Mouse (Mus musculus) neural tube, embryonic 12.5 days (tissue): ENCODE measurements around the gene Acvr1b. TPM values are rescaled to one million over a fixed set of nuclear protein-coding genes. Genes with fewer than 3 reads are reported as not detected.

ENCODE experiments used
- ATAC-seq: fragments of 200-750 bp; cut with Nextera tagmentation; 2 replicates; pipeline ENCODE4 v1.8.0; 2017; ENCODE audit warnings: low read depth, mild to moderate bottlenecking, moderate TSS enrichment, moderate library complexity; ENCODE audit not compliant: low FRiP score
- H3K27ac ChIP-seq: fragments of 300-500 bp; sonication (generic); 2 replicates; pipeline ENCODE4 v1.5.1; 2016
- H3K27me3 ChIP-seq: fragments of 300-500 bp; sonication (generic); replicated peaks from 2 replicates; pipeline ENCODE4 v1.6.1; 2016; ENCODE audit warnings: mild to moderate bottlenecking
- H3K36me3 ChIP-seq: fragments of 300-500 bp; sonication (generic); 2 replicates; pipeline ENCODE4 v1.6.1; 2016; ENCODE audit warnings: mild to moderate bottlenecking
- H3K4me1 ChIP-seq: fragments of 300-500 bp; sonication (generic); 2 replicates; pipeline ENCODE4 v1.6.1; 2016
- H3K4me2 ChIP-seq: fragments of 300-500 bp; sonication (generic); replicated peaks from 2 replicates; pipeline ENCODE4 v1.6.1; 2016; ENCODE audit warnings: mild to moderate bottlenecking
- H3K4me3 ChIP-seq: fragments of 300-500 bp; sonication (generic); 2 replicates; pipeline ENCODE4 v1.5.1; 2016
- H3K9ac ChIP-seq: fragments of 300-500 bp; sonication (generic); 2 replicates; pipeline ENCODE4 v1.6.1; 2016; ENCODE audit warnings: mild to moderate bottlenecking
- H3K9me3 ChIP-seq: fragments of 300-500 bp; sonication (generic); 2 replicates; pipeline ENCODE4 v1.6.1; 2016; ENCODE audit warnings: mild to moderate bottlenecking
- WGBS: fragments of 180-500 bp; shearing (Covaris S2); methylation state at CpG from one replicate; pipeline ENCODE4 v1.1.7; 2016; 5-methylcytosine and 5-hydroxymethylcytosine counted together
- polyA plus RNA-seq: library from polyadenylated mRNA; unstranded; fragments of >200 nt; fragmentation: Nextera tagmentation; extraction: Ambion mirVana; gene quantifications from 2 replicates; pipeline ENCODE4 v1.2.1, GENCODE M21; 2016

Acvr1b gene
- polyA plus RNA-seq, 1 experiment from 2014 or later, result 15.9 TPM

DNA sequence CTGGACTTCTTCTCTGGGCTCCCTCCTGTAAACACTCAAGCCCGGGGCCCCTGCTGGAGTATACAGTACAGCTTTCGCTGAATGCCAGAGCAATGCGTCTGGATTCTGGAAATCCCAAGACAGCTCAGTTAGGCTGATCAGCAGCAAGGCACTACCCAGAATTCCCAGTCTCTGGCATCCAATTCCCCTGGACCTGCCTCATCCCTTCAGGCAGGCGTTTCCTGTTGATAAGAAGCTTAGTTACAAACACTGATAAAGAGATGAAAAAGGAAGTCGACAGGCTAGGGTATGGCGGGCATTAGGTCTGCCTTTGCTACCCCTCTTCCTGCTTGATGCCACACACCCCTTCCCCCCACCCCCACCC is 26.0 kb upstream of the Acvr1b start:
- no peaks in the 10 kb centered on the region for H3K36me3 ChIP-seq
- ATAC-seq, result no peak
- peaks cover 25% of the 10 kb centered on the region for H3K4me1 ChIP-seq
- H3K4me2 ChIP-seq, result no peak overlapping the region
- no peaks in the 10 kb centered on the region for H3K9me3 ChIP-seq
- 71% methylated on average over 6 of the region's 6 CpGs for WGBS
- no peak overlapping the region for H3K4me3 ChIP-seq
- 0 out of 2 replicates have a peak, but pooled peaks cover 4% of the 10 kb centered on the region for H3K27me3 ChIP-seq
- H3K27ac ChIP-seq, result no peak overlapping the region
- no peak overlapping the region for H3K9ac ChIP-seq

DNA sequence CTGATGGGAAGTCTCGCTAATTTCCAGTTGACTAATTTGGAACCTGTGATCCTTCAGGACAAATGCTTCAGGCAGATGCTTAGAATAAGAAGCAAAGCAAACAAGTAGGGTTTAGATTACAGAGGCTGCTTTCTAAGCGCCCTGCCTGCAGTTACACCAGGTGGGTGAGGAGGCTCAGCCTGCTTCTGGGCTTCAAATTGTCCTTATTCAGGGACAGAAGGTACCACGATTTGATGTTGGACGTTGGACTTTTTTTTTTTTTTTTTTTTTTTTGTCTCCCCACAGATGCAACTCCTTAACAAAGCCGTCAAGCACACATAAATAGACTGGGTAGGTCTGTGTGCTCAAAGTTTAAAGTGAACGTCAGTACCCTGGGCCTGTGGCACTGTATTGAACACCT is 25.3 kb upstream of the Acvr1b start:
- Histone ChIP-seq H3K4me2 (no peak overlapping the region), H3K27ac (no peak overlapping the region), H3K36me3 (no peaks in the 10 kb centered on the region), H3K27me3 (0 out of 2 replicates have a peak, but pooled peaks cover 4% of the 10 kb centered on the region), H3K9me3 (no peaks in the 10 kb centered on the region), H3K4me3 (no peak overlapping the region), H3K4me1 (peaks cover 18% of the 10 kb centered on the region), H3K9ac (no peak overlapping the region)
- 84% methylated on average over 6 of the region's 6 CpGs for whole genome bisulfite sequencing
- no peak for ATAC-seq

DNA sequence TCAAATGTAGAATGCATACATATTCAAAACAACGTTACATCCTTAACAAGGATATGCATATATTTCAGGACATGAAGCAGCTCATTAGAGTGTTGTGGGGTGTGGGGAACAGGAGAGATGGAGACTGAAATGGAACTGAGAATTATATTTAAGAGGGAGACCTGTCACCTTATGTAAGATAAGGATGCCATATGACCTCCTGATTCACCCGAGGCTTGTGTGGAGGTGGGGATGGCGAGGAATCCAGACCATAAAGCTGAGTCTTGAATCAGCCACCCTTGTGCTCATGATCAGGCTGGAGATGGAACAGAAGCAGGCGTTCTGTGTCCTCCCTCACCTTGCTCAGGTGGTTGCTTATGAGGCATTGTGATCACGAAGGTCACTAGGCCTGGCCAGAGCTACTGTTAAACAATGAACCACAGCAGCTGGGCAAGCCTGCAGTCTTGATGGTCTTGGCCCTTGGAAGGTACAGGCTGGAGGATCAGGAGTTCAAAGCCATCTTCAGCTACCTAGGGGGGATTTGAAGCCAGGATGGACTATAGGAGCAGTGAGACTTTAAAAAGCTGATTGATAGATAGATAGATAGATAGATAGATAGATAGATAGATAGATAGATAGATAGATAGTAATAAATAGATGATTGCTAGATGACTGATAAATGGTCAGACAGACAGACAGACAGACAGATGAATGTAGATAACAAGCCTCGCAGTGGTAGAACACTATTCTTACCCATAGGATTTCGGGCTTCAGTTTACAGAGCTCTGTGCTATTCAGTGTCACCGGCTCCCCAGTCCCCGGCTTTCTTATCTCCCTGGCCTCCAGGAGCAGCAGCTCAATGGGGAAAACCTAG is 22.2 kb upstream of the Acvr1b start:
- 77% methylated on average over 9 of the region's 9 CpGs for WGBS
- no peak overlapping the region for H3K27ac ChIP-seq
- H3K4me2 ChIP-seq, result no peak overlapping the region
- no peaks in the 10 kb centered on the region for H3K36me3 ChIP-seq
- ATAC-seq, result no peak
- 0 out of 2 replicates have a peak, but pooled peaks cover 4% of the 10 kb centered on the region for H3K27me3 ChIP-seq
- H3K9ac ChIP-seq, result no peak overlapping the region
- H3K4me3 ChIP-seq, result no peak overlapping the region
- no peaks in the 10 kb centered on the region for H3K9me3 ChIP-seq
- H3K4me1 ChIP-seq, result no peaks in the 10 kb centered on the region

DNA sequence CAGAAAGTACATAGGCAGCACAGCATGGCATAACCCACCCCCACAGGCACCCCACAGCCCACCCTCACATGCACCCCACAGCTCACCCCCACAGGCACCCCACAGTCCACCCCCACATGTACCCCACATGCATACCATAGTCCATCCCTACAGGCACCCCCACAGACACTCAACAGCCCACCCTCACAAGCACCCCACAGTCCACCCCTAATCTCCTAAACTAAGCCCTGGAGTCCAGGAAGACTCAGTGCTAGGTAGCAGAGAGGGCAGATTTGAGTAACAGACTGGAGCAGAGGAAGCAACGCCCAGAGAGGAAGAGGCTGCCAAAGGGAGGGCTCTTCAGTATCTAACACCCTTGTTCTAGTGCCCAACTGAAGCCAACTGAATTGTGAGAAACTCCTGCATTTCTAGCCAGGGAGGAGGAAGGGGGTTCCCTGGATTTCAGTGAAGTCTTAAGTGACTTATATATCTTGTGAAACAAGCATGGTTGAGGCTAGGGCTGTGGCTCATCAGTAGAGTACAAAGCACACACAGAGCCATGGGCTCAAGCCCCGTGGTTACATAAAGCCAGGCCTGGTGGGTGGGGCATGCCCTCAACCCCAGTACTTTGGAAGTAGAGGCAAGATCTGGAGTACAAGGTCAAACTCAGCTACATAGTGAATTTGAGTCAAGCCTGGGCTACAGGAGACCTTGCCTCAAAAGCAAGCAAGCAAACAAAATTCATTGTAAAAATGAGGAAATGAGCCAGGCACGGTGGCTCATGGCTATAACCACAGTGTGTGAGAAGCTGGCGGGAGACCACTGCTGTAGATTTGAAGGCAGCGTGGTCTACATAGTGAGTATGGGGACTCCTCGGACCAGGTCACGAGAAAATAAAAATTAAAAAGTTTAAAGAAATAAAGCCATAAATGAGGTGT is 18.9 kb upstream of the Acvr1b start:
- WGBS, result 86% methylated on average over 7 of the region's 7 CpGs
- Histone ChIP-seq H3K27ac (no peak overlapping the region), H3K9me3 (no peaks in the 10 kb centered on the region), H3K4me2 (no peak overlapping the region), H3K9ac (no peak overlapping the region), H3K4me1 (no peaks in the 10 kb centered on the region), H3K36me3 (no peaks in the 10 kb centered on the region), H3K4me3 (no peak overlapping the region), H3K27me3 (0 out of 2 replicates have a peak, but pooled peaks cover 4% of the 10 kb centered on the region)
- ATAC-seq, result no peak

DNA sequence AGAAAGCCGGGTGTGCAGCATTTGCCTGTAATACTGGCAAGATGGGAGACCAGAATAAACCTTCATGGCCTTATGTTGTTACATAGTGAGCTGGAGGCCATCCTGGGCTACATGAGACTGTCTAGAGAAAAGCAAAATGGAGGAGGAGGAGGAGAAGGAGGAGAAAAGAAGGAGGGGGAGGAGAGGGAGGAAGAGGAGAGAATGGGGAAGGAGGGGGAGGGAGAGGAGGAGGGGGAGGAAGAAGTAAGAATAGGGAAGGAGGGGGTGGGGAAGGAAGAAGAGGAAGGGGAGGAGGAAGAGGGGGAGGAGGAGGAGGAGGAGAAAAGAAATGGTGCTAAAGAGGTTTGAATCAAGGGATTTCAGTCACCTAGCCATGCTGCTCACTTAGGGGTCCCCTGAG is 13.7 kb upstream of the Acvr1b start:
- H3K27me3 ChIP-seq, result no peaks in the 10 kb centered on the region
- no peaks in the 10 kb centered on the region for H3K9me3 ChIP-seq
- H3K4me2 ChIP-seq, result peak overlapping the region; percentile 49
- H3K4me3 ChIP-seq, result no peak overlapping the region
- H3K9ac ChIP-seq, result 0 out of 2 replicates have a peak overlapping the region, but pooled peaks have one; percentile 29
- 10% methylated on average over 1 of the region's 1 CpGs for WGBS
- no peak overlapping the region for H3K27ac ChIP-seq
- H3K36me3 ChIP-seq, result no peaks in the 10 kb centered on the region
- peaks cover 28% of the 10 kb centered on the region for H3K4me1 ChIP-seq
- 0 out of 2 replicates have a peak, but pooled peaks have one; percentile 10 for ATAC-seq

DNA sequence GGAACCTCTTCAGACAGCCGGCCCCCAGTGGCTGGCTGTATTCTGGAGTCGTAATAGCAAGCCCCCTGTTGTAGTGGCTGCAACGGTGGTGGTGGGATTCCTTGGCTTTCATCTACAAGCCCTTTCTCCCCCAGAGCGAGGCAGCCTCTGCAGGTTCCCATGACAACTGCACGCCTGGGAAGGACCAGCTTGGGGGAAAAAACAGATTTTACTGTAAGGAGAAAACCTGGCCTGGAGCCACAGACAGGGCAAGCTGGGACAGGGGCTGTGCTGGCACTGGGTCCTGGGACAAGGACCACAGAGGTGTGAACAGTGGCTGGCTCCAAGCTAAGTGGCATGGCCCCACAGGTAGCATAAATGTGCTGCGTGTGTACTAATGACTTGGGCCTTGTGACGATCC is 13.3 kb upstream of the Acvr1b start:
- H3K36me3 ChIP-seq, result no peaks in the 10 kb centered on the region
- peak; percentile 73; the same call in 1 of the 2 replicates for ATAC-seq
- WGBS, result 11% methylated on average over 7 of the region's 7 CpGs
- peaks cover 28% of the 10 kb centered on the region for H3K4me1 ChIP-seq
- H3K27ac ChIP-seq, result no peak overlapping the region
- H3K9ac ChIP-seq, result 0 out of 2 replicates have a peak overlapping the region, but pooled peaks have one; percentile 29
- H3K4me3 ChIP-seq, result no peak overlapping the region
- H3K9me3 ChIP-seq, result no peaks in the 10 kb centered on the region
- no peaks in the 10 kb centered on the region for H3K27me3 ChIP-seq
- H3K4me2 ChIP-seq, result peak overlapping the region; percentile 49

DNA sequence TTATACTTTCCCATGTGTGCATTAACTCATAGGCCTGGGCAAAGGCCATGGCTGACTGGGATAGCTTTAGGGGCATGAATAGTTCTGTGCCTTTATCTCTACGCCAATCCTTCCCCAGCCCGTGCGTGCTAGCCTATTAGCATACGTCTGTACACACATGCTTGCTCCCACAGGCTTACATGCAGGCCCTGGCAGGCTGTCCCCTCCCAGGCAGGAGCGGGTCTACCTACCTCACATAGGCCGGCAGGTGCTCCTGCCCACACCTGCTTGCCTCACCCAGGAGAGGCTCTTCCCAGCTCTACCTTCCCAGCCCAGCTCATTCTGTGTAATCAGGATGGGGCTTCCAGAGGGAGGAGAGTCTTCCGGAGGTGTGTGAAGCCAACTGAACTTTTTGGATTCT is 12.3 kb upstream of the Acvr1b start:
- H3K4me3 ChIP-seq, result no peak overlapping the region
- no peaks in the 10 kb centered on the region for H3K27me3 ChIP-seq
- H3K4me1 ChIP-seq, result peaks cover 28% of the 10 kb centered on the region
- no peak overlapping the region for H3K4me2 ChIP-seq
- H3K27ac ChIP-seq, result no peak overlapping the region
- 83% methylated on average over 7 of the region's 7 CpGs for WGBS
- H3K36me3 ChIP-seq, result no peaks in the 10 kb centered on the region
- ATAC-seq, result no peak
- H3K9me3 ChIP-seq, result no peaks in the 10 kb centered on the region
- no peak overlapping the region for H3K9ac ChIP-seq

DNA sequence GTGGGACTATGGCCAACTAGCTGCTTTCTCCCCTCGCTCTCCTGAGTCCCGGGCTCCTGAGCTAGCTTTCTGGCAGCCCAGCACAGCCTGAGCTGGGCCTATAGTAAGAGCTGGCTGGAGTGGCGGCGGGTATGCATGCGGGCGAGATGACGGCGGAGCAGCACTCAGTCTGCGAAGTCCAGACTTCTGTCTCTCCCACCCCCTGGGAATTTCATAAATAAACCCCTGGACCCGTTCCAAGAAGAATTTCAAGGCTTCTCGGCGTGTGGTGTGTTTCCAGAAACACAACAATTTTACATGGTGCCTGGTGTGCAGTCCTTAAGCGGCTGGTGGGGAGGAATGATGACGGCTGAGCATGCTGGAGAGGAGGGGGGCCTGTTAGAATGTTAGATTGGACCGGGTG is 10.8 kb upstream of the Acvr1b start:
- H3K4me2 ChIP-seq, result peak overlapping the region; percentile 8; the same call in 1 of the 2 replicates
- H3K9ac ChIP-seq, result no peak overlapping the region
- no peaks in the 10 kb centered on the region for H3K9me3 ChIP-seq
- no peaks in the 10 kb centered on the region for H3K27me3 ChIP-seq
- peaks cover 28% of the 10 kb centered on the region for H3K4me1 ChIP-seq
- H3K36me3 ChIP-seq, result no peaks in the 10 kb centered on the region
- 19% methylated on average over 15 of the region's 15 CpGs for WGBS
- no peak overlapping the region for H3K4me3 ChIP-seq
- ATAC-seq, result no peak
- H3K27ac ChIP-seq, result no peak overlapping the region

DNA sequence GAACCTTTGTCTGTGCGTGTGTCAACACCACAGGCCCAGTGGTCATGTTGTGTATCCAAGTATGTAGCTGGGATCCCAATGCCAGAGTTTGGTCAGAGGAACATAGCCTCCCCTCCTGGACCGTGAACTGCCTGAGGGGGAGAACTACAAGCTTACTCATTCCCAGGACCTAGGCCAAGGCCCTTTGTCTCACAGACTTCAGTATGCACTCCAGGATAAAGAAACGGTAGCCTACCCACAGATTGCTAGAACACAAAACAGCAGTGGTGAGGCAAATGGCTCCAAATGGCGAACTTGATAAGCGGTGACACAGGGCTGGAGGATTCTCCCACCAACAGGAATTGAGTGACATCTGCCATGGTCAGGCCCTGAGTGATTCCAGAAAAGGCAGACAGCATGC is 10.0 kb upstream of the Acvr1b start:
- ATAC-seq, result no peak
- H3K27ac ChIP-seq, result no peak overlapping the region
- no peaks in the 10 kb centered on the region for H3K9me3 ChIP-seq
- peaks cover 28% of the 10 kb centered on the region for H3K4me1 ChIP-seq
- no peak overlapping the region for H3K4me2 ChIP-seq
- no peak overlapping the region for H3K4me3 ChIP-seq
- no peak overlapping the region for H3K9ac ChIP-seq
- WGBS, result 60% methylated on average over 5 of the region's 5 CpGs
- H3K27me3 ChIP-seq, result no peaks in the 10 kb centered on the region
- H3K36me3 ChIP-seq, result no peaks in the 10 kb centered on the region

DNA sequence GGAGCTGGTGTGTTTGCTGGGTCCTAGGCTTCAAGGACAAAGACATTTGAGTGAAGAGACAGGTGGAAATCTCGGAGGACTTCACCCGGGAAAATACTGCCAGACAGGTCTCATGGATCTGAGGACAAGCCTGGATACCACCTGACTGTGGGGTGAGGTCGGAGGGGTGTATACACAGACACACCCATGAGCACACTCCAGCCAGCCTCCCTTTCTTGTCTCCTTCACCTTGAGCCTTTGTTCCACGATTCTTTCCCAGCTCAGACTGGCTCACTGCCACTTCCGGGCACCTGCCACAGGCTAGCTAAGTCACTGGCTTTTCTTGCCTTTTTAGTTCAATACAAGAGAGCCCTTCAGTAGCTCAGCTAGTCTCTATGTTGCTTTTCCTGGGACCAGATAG is 9.6 kb upstream of the Acvr1b start:
- 62% methylated on average over 5 of the region's 5 CpGs for WGBS
- no peak overlapping the region for H3K4me3 ChIP-seq
- H3K27me3 ChIP-seq, result no peaks in the 10 kb centered on the region
- H3K36me3 ChIP-seq, result no peaks in the 10 kb centered on the region
- peaks cover 28% of the 10 kb centered on the region for H3K4me1 ChIP-seq
- no peak overlapping the region for H3K4me2 ChIP-seq
- ATAC-seq, result no peak
- no peak overlapping the region for H3K9ac ChIP-seq
- H3K27ac ChIP-seq, result no peak overlapping the region
- H3K9me3 ChIP-seq, result no peaks in the 10 kb centered on the region

DNA sequence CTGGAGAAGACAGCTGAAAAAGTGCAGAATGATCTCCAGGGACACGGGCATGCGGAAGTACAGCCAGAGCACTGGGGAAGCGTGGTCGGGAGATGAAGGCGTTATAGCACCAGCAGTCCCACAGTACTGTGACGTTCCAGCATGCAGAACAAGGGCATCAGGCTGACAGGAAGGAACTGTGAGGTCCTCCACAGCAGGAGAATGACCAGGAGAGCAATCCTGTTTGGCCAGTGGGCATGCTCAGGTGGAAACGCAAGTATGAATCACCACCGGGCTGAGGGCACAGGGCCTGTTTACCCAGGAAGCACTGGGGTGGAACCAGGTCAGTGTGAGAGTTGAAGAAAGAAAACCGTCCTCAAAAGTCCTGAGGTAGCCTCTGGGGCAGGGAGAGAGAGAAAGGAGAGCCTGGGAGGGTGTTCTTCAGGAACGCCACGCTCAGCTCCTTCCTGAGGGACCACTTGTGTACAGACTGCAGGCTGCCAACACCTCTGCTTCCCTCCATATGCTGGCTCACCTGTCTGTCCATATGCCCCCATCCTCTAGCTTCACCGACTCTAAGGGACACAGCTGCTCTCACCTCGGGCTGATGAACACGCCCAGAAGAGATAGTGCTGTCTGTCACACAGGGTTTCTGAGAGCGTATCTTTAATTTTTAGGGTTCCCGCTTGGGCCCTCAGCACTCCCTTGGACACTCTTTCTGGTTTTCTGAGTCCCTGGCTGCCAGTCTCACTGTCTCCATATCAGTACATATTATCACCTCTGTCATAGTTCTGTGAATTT is 8.0 kb upstream of the Acvr1b start:
- H3K36me3 ChIP-seq, result no peaks in the 10 kb centered on the region
- no peak overlapping the region for H3K4me2 ChIP-seq
- peaks cover 19% of the 10 kb centered on the region for H3K4me1 ChIP-seq
- H3K9me3 ChIP-seq, result no peaks in the 10 kb centered on the region
- ATAC-seq, result no peak
- no peak overlapping the region for H3K9ac ChIP-seq
- H3K27ac ChIP-seq, result no peak overlapping the region
- H3K27me3 ChIP-seq, result no peaks in the 10 kb centered on the region
- no peak overlapping the region for H3K4me3 ChIP-seq
- 77% methylated on average over 16 of the region's 16 CpGs for WGBS

DNA sequence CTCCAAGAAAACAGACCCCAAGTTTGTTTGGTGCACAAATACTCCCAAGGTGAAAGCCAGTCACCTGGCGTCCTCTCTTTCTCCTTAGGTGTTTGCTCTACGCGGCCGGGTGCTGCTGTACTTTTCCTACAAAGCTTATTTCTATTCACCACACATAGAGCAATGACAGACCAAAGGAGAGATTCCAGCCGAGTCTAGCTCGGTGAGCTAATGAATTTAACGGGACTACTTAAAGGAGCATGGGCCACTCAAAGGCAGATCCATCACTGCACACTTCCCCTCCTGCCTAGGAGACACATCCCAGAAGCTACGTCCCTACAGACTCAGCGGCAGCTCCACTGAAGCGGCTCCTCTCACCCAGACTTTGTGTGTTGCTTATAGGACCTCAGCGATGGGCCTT is 6.3 kb upstream of the Acvr1b start:
- no peak overlapping the region for H3K27ac ChIP-seq
- ATAC-seq, result no peak
- H3K36me3 ChIP-seq, result no peaks in the 10 kb centered on the region
- no peak overlapping the region for H3K9ac ChIP-seq
- no peak overlapping the region for H3K4me2 ChIP-seq
- 70% methylated on average over 11 of the region's 11 CpGs for WGBS
- H3K27me3 ChIP-seq, result no peaks in the 10 kb centered on the region
- peaks cover 10% of the 10 kb centered on the region for H3K4me1 ChIP-seq
- H3K4me3 ChIP-seq, result no peak overlapping the region
- H3K9me3 ChIP-seq, result no peaks in the 10 kb centered on the region
